Mouse (Mus musculus) E14TG2a.4 (cell line): ENCODE measurements around the gene Sgms1.

ENCODE experiments used
- H3K27me3 ChIP-seq: 2 replicates; pipeline ENCODE4 v1.6.1; 2014; ENCODE audit warnings: low read length, control low read depth; ENCODE audit not compliant: insufficient read depth
- H3K36me3 ChIP-seq: 2 replicates; pipeline ENCODE4 v1.6.1; 2014; ENCODE audit warnings: low read length, control low read depth; ENCODE audit not compliant: insufficient read depth
- H3K4me1 ChIP-seq: replicated peaks from 2 replicates; pipeline ENCODE4 v1.6.1; 2014; ENCODE audit warnings: low read depth, low read length, control low read depth
- H3K4me3 ChIP-seq: replicated peaks from 2 replicates; pipeline ENCODE4 v1.5.1; 2014; ENCODE audit warnings: mild to moderate bottlenecking, low read length
- H3K9me3 ChIP-seq: 2 replicates; pipeline ENCODE4 v1.6.1; 2014; ENCODE audit warnings: low read length, control low read depth
- CTCF ChIP-seq: conservative IDR thresholded peaks from 2 replicates; pipeline ENCODE4 v1.5.1; 2014; ENCODE audit warnings: low read length
- NANOG ChIP-seq: IDR thresholded peaks from 2 replicates; pipeline ENCODE4 v1.6.1; 2014; ENCODE audit warnings: borderline replicate concordance, low read length, mixed read lengths
- POU5F1 ChIP-seq: IDR thresholded peaks from 2 replicates; pipeline ENCODE4 v1.6.1; 2014; ENCODE audit warnings: low read length, borderline replicate concordance

Gene Sgms1

DNA sequence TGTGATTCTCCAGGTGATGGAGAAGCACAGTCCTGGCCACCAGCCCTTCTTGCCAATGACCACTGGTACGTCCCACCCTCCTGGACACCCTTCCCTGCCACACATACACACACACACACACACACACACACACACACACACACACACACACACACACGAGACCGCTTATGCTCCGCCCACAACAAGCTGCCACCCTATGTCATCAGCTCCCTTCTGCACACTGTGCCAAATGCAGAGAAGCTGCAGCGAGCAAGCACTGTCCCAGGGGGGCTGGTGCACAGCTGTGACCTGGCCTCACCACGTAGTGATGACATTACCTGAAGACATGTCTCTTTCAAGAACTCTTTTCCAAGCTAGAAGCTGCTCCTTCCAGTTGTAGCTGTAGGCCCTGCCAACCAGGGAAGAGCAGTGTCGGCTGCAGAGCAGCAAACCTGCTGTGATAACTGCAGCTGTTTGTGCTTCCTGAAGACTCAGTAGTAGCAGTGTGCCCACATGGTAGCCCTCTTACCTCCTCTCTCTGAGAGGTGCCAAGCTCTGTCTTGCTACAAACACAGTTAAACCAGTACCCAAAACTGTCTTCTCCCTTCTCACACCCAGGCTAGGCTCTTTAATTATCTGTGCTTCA is 11.7 kb downstream of the Sgms1 start:
- Histone ChIP-seq H3K9me3 (no peaks in the 10 kb centered on the region), H3K36me3 (no peaks in the 10 kb centered on the region), H3K4me3 (no peak overlapping the region), H3K27me3 (no peaks in the 10 kb centered on the region), H3K4me1 (peaks cover 37% of the 10 kb centered on the region)
- TF ChIP-seq POU5F1 = no peak
- TF ChIP-seq NANOG = no peak
- no peak for TF ChIP-seq CTCF

DNA sequence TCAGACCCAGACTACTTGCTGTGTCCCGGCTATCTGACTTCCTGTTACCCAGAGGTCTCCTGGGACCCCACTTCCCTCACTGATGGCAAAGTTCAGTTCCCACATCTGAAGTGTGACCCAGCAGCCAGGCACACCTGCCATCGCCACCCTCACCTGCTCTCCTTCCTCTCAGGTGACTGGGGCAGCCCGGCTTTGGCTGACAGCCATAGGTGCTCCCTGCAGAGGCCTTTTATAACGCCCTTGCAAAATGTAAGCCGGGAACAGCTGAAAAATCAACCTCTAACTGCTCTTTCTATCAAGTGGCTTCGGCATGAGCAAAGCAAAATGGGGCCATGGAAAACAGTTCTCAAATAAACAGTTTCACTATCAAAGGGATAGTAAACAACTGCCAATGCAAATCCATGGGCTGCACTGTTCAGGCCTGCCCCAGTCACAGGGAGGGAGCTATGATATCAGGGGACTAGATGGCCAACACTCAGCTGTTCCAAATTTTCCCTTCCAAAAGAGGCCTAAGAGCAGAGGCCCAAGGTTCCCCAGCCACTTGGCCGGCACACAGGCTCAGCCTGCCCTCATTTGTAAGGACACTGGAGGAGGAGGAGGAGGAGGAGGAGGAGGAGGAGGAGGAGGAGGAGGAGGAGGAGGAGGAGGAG is 12.5 kb downstream of the Sgms1 start:
- Histone ChIP-seq H3K9me3 (no peaks in the 10 kb centered on the region), H3K36me3 (no peaks in the 10 kb centered on the region), H3K4me1 (peaks cover 35% of the 10 kb centered on the region), H3K4me3 (no peak overlapping the region), H3K27me3 (no peaks in the 10 kb centered on the region)
- TF ChIP-seq NANOG (no peak), CTCF (no peak), POU5F1 (no peak)

GRCm38 (mm10) chr19:32376054-32376453 is 13.5 kb downstream of the Sgms1 start:
- H3K4me3 ChIP-seq = no peak overlapping the region
- H3K4me1 ChIP-seq = peaks cover 27% of the 10 kb centered on the region
- no peak for TF ChIP-seq POU5F1
- TF ChIP-seq NANOG = no peak
- no peak for TF ChIP-seq CTCF
- no peaks in the 10 kb centered on the region for H3K9me3 ChIP-seq
- no peaks in the 10 kb centered on the region for H3K27me3 ChIP-seq
- no peaks in the 10 kb centered on the region for H3K36me3 ChIP-seq

DNA sequence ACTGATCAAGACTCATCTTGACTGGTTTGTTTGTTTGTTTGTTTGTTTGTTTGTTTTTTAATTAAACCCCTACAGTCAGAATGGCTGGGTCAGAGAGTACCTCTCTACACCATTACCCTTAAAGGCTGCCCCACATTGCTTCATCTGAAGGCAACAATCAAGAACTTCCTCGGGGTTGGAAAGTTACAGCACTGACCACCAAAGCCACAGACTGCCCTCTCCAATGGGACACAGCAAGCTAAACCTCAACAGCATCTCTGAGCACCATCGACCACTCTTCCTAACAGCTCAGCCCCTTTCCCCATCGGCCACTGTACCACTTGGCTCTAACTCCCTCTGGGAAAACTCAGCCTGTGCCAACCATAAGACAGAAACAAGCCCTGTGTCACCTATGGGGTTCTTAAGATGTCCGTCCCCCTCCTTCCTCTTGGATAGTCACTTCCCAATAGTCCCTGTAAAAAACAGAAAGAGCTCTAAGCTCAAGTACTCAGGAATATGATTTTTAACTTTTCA is 14.0 kb downstream of the Sgms1 start:
- peaks cover 27% of the 10 kb centered on the region for H3K4me1 ChIP-seq
- H3K27me3 ChIP-seq = no peaks in the 10 kb centered on the region
- no peaks in the 10 kb centered on the region for H3K36me3 ChIP-seq
- H3K9me3 ChIP-seq = no peaks in the 10 kb centered on the region
- TF ChIP-seq NANOG (no peak), CTCF (no peak), POU5F1 (no peak)
- no peak overlapping the region for H3K4me3 ChIP-seq

GRCm38 (mm10) chr19:32374751-32375150 is 14.8 kb downstream of the Sgms1 start:
- peaks cover 27% of the 10 kb centered on the region for H3K4me1 ChIP-seq
- no peak for TF ChIP-seq NANOG
- no peak for TF ChIP-seq CTCF
- TF ChIP-seq POU5F1 = no peak
- H3K27me3 ChIP-seq = no peaks in the 10 kb centered on the region

GRCm38 (mm10) chr19:32373865-32374655 is 15.5 kb downstream of the Sgms1 start:
- H3K27me3 ChIP-seq = no peaks in the 10 kb centered on the region
- no peaks in the 10 kb centered on the region for H3K36me3 ChIP-seq
- peaks cover 26% of the 10 kb centered on the region for H3K4me1 ChIP-seq
- no peak overlapping the region for H3K4me3 ChIP-seq
- H3K9me3 ChIP-seq = no peaks in the 10 kb centered on the region
- TF ChIP-seq POU5F1 (no peak), NANOG (no peak), CTCF (no peak)

More at GRCm38 (mm10) chr19:32374751-32375150, 14.8 kb downstream of the Sgms1 start:
- Histone ChIP-seq H3K9me3 (no peaks in the 10 kb centered on the region), H3K36me3 (no peaks in the 10 kb centered on the region), H3K4me3 (no peak overlapping the region)

GRCm38 (mm10) chr19:32372373-32372772 is 17.1 kb downstream of the Sgms1 start:
- Histone ChIP-seq H3K4me1 (peaks cover 13% of the 10 kb centered on the region), H3K9me3 (no peaks in the 10 kb centered on the region), H3K27me3 (no peaks in the 10 kb centered on the region), H3K4me3 (no peak overlapping the region), H3K36me3 (no peaks in the 10 kb centered on the region)
- no peak for TF ChIP-seq NANOG
- TF ChIP-seq CTCF = no peak
- no peak for TF ChIP-seq POU5F1

DNA sequence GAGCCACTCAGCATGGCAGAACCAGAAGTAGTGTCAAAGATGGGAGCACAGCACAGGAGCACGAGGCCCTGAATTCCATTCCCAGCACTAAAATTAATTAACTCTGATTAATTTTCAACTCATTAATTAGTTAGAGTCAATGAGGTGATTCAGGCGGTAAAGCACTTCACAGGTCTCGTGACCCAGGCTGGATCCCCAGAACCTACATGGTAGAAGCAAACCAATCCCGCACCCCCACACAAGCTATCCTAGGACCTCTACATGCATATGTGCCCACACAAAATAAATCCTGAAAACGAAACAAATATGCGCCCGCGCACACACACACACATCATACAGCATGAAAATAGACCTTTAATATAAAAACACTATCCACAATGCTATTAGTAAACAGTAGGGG is 22.2 kb downstream of the Sgms1 start:
- TF ChIP-seq POU5F1 (no peak), CTCF (no peak), NANOG (no peak)
- H3K27me3 ChIP-seq = no peaks in the 10 kb centered on the region
- no peaks in the 10 kb centered on the region for H3K9me3 ChIP-seq
- no peak overlapping the region for H3K4me3 ChIP-seq
- H3K36me3 ChIP-seq = no peaks in the 10 kb centered on the region
- no peaks in the 10 kb centered on the region; the same call in 1 of the 2 replicates for H3K4me1 ChIP-seq

DNA sequence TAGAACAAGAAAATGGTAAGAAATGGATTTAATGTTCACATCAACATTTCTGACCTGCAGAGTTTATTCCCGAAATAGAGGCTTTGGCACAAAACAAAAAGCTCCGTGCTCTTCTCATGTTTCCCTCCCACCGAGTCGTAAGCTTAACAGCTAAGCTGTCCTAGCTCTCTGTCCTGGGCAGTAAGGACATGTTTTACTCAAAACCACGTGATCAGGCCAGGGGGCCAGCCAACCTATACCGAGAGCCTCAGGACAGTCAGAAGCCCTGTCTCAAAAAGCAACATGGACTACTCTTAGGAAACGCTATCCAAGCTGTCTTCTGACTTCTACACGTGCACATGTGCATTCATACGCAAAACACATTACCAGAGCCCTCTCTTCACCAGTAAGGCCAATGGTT is 23.1 kb downstream of the Sgms1 start:
- no peaks in the 10 kb centered on the region; the same call in 1 of the 2 replicates for H3K4me1 ChIP-seq
- H3K9me3 ChIP-seq = no peaks in the 10 kb centered on the region
- H3K36me3 ChIP-seq = no peaks in the 10 kb centered on the region
- no peak overlapping the region for H3K4me3 ChIP-seq
- no peak for TF ChIP-seq CTCF
- TF ChIP-seq NANOG = no peak
- no peak for TF ChIP-seq POU5F1
- no peaks in the 10 kb centered on the region for H3K27me3 ChIP-seq
